Mouse (Mus musculus): ENCODE measurements around the gene Ugt1a9.
"Not testable (repeated sequence)": the region's sequence is repeated elsewhere in the genome, so short reads cannot be mapped to it uniquely, and the experiment has no call there.

- TF ChIP-seq CTCF (IDR thresholded peaks at IDR 0.05; ENCODE audit: extremely low read depth, insufficient read depth, insufficient read length, insufficient replicate concordance); POLR2A (IDR thresholded peaks at IDR 0.05; ENCODE audit: low read depth, low read length): not testable (repeated sequence)
Observed at GRCm38 (mm10) chr1:88121521-88121920, 50.9 kb downstream of the Ugt1a9 start.
